Mouse (Mus musculus): ENCODE data around the gene Tnni2. TPM values are rescaled to one million over a fixed set of nuclear protein-coding genes. Genes with fewer than 3 reads are reported as not detected.

Tnni2 gene
- polyA plus RNA-seq, 1 experiment from 2014 or later = 0.86 TPM

- no peaks in the 10 kb centered on the region for H3K9me3 ChIP-seq (ENCODE audit: low read depth, low read length)
- no peak overlapping the region for H3K4me2 ChIP-seq
- H3K27ac ChIP-seq (ENCODE audit: low read depth) = peak overlapping the region; percentile 98
- H3K4me3 ChIP-seq (ENCODE audit: low read depth, low read length) = no peak overlapping the region
- TF ChIP-seq CTCF (IDR thresholded peaks at IDR 0.05; ENCODE audit: low read depth) = no peak
- peaks cover 35% of the 10 kb centered on the region for H3K4me1 ChIP-seq (ENCODE audit: insufficient read depth)
- H3K36me3 ChIP-seq (ENCODE audit: insufficient read depth) = no peaks in the 10 kb centered on the region
- no peak for ATAC-seq (ENCODE audit: insufficient read depth)
- 43% methylated on average over 2 of the region's 2 CpGs for WGBS
- no peak overlapping the region for H3K9ac ChIP-seq
- H3K27me3 ChIP-seq (ENCODE audit: insufficient read depth, low read length) = no peaks in the 10 kb centered on the region
- no peak for DNase-seq
These were observed 17.7 kb downstream of the Tnni2 start for GRCm38 (mm10) chr7:142459299-142459691.

GRCm38 (mm10) chr7:142460636-142461077 lies 19.0 kb downstream of the Tnni2 start, which contains the start of gene Lsp1:
TSS of gene Lsp1 (plus strand) at chr7:142460809.
- H3K27ac ChIP-seq (ENCODE audit: low read depth) = peak within 1 kb of the TSS; percentile 98; the same call in 1 of the 2 replicates
- 89% methylated on average over 7 of the region's 7 CpGs for WGBS

GRCm38 (mm10) chr7:142461446-142461845 lies 19.8 kb downstream of the Tnni2 start:
- no peak for TF ChIP-seq CTCF (IDR thresholded peaks at IDR 0.05; ENCODE audit: low read depth)
- DNase-seq (no peak), ATAC-seq (ENCODE audit: insufficient read depth) (no peak)
- H3K9me3 ChIP-seq (ENCODE audit: low read depth, low read length) = no peaks in the 10 kb centered on the region
- no peaks in the 10 kb centered on the region for H3K36me3 ChIP-seq (ENCODE audit: insufficient read depth)
- H3K4me3 ChIP-seq (ENCODE audit: low read depth, low read length) = no peak overlapping the region
- 87% methylated on average over 2 of the region's 2 CpGs for WGBS
- no peak overlapping the region for H3K27ac ChIP-seq (ENCODE audit: low read depth)
- peaks cover 20% of the 10 kb centered on the region for H3K4me1 ChIP-seq (ENCODE audit: insufficient read depth)
- no peak overlapping the region for H3K9ac ChIP-seq
- no peaks in the 10 kb centered on the region for H3K27me3 ChIP-seq (ENCODE audit: insufficient read depth, low read length)
- H3K4me2 ChIP-seq = no peak overlapping the region

More at GRCm38 (mm10) chr7:142460636-142461077, 19.0 kb downstream of the Tnni2 start, which contains the start of gene Lsp1:
- no peak for TF ChIP-seq CTCF (IDR thresholded peaks at IDR 0.05; ENCODE audit: low read depth)
- no peak for ATAC-seq (ENCODE audit: insufficient read depth)
- no peak for DNase-seq
- peaks cover 27% of the 10 kb centered on the region for H3K4me1 ChIP-seq (ENCODE audit: insufficient read depth)
- H3K27me3 ChIP-seq (ENCODE audit: insufficient read depth, low read length) = no peaks in the 10 kb centered on the region
- no peak within 1 kb of the TSS for H3K4me3 ChIP-seq (ENCODE audit: low read depth, low read length)
- H3K4me2 ChIP-seq = no peak within 1 kb of the TSS
- H3K9ac ChIP-seq = no peak within 1 kb of the TSS
- H3K9me3 ChIP-seq (ENCODE audit: low read depth, low read length) = no peaks in the 10 kb centered on the region
- H3K36me3 ChIP-seq (ENCODE audit: insufficient read depth) = no peaks in the 10 kb centered on the region

GRCm38 (mm10) chr7:142462190-142462589 lies 20.6 kb downstream of the Tnni2 start:
- H3K9me3 ChIP-seq (ENCODE audit: low read depth, low read length) = no peaks in the 10 kb centered on the region
- H3K9ac ChIP-seq = no peak overlapping the region
- H3K4me3 ChIP-seq (ENCODE audit: low read depth, low read length) = no peak overlapping the region
- DNase-seq = no peak
- WGBS = 73% methylated on average over 6 of the region's 6 CpGs
- no peak for TF ChIP-seq CTCF (IDR thresholded peaks at IDR 0.05; ENCODE audit: low read depth)
- no peak overlapping the region for H3K4me2 ChIP-seq
- no peaks in the 10 kb centered on the region for H3K27me3 ChIP-seq (ENCODE audit: insufficient read depth, low read length)
- peaks cover 13% of the 10 kb centered on the region for H3K4me1 ChIP-seq (ENCODE audit: insufficient read depth)
- no peak for ATAC-seq (ENCODE audit: insufficient read depth)
- H3K27ac ChIP-seq (ENCODE audit: low read depth) = 0 out of 2 replicates have a peak overlapping the region, but pooled peaks have one; percentile 4
- H3K36me3 ChIP-seq (ENCODE audit: insufficient read depth) = no peaks in the 10 kb centered on the region

GRCm38 (mm10) chr7:142462594-142463078 lies 21.0 kb downstream of the Tnni2 start:
- Histone ChIP-seq H3K36me3 (ENCODE audit: insufficient read depth) (no peaks in the 10 kb centered on the region), H3K4me1 (ENCODE audit: insufficient read depth) (peaks cover 8% of the 10 kb centered on the region), H3K4me2 (no peak overlapping the region), H3K27me3 (ENCODE audit: insufficient read depth, low read length) (no peaks in the 10 kb centered on the region), H3K9ac (no peak overlapping the region), H3K27ac (ENCODE audit: low read depth) (no peak overlapping the region), H3K4me3 (ENCODE audit: low read depth, low read length) (no peak overlapping the region), H3K9me3 (ENCODE audit: low read depth, low read length) (no peaks in the 10 kb centered on the region)
- ATAC-seq (ENCODE audit: insufficient read depth) (no peak), DNase-seq (no peak)
- WGBS = 71% methylated on average over 4 of the region's 4 CpGs
- TF ChIP-seq CTCF (IDR thresholded peaks at IDR 0.05; ENCODE audit: low read depth) = no peak

- H3K4me1 ChIP-seq (ENCODE audit: insufficient read depth) = peaks cover 23% of the 10 kb centered on the region
- no peak for TF ChIP-seq CTCF (IDR thresholded peaks at IDR 0.05; ENCODE audit: low read depth)
- ATAC-seq (ENCODE audit: insufficient read depth) = peak; percentile 33; the same call in 1 of the 2 replicates
- H3K27ac ChIP-seq (ENCODE audit: low read depth) = peak overlapping the region; percentile 97
- H3K27me3 ChIP-seq (ENCODE audit: insufficient read depth, low read length) = no peaks in the 10 kb centered on the region
- no peaks in the 10 kb centered on the region for H3K9me3 ChIP-seq (ENCODE audit: low read depth, low read length)
- WGBS = 32% methylated on average over 7 of the region's 7 CpGs
- H3K4me2 ChIP-seq = no peak overlapping the region
- H3K36me3 ChIP-seq (ENCODE audit: insufficient read depth) = no peaks in the 10 kb centered on the region
- DNase-seq = peak; percentile 85
- H3K4me3 ChIP-seq (ENCODE audit: low read depth, low read length) = no peak overlapping the region
- no peak overlapping the region for H3K9ac ChIP-seq
These were observed 28.6 kb downstream of the Tnni2 start for GRCm38 (mm10) chr7:142470171-142470691.

- Histone ChIP-seq H3K36me3 (ENCODE audit: insufficient read depth) (no peaks in the 10 kb centered on the region), H3K4me3 (ENCODE audit: low read depth, low read length) (no peak overlapping the region), H3K9ac (no peak overlapping the region), H3K27me3 (ENCODE audit: insufficient read depth, low read length) (no peaks in the 10 kb centered on the region), H3K9me3 (ENCODE audit: low read depth, low read length) (no peaks in the 10 kb centered on the region), H3K27ac (ENCODE audit: low read depth) (peak overlapping the region; percentile 97), H3K4me1 (ENCODE audit: insufficient read depth) (peaks cover 29% of the 10 kb centered on the region), H3K4me2 (peak overlapping the region; percentile 61)
- ATAC-seq (ENCODE audit: insufficient read depth) = peak; percentile 75
- no peak for TF ChIP-seq CTCF (IDR thresholded peaks at IDR 0.05; ENCODE audit: low read depth)
- DNase-seq = peak; percentile 91
- 10% methylated on average over 4 of the region's 4 CpGs for WGBS
These were observed 29.3 kb downstream of the Tnni2 start for GRCm38 (mm10) chr7:142470808-142471413.
